Mouse (Mus musculus) kidney, adult 2 months (tissue): ENCODE data around the gene Saa3.

ENCODE experiments used
- CTCF ChIP-seq: fragments of 200-500 bp; conservative IDR thresholded peaks from 2 replicates; pipeline ENCODE4 v1.5.1; 2011; ENCODE audit warnings: low read depth, mild to moderate bottlenecking, control low read depth, low read length, moderate library complexity, mixed read lengths; ENCODE audit not compliant: insufficient read depth, insufficient read length
- POLR2A ChIP-seq: fragments of 200-500 bp; IDR thresholded peaks from one replicate; pipeline ENCODE4 v1.6.1; 2011; ENCODE audit warnings: low read depth, low read length, control low read depth

- no peak for TF ChIP-seq CTCF
- no peak for TF ChIP-seq POLR2A
Observed at GRCm38 (mm10) chr7:46723849-46724248, 8.3 kb upstream of the Saa3 start.
